Mouse (Mus musculus): Measurements from ENCODE around the gene Cdiptos.

Cdiptos gene

GRCm38 (mm10) chr7:126928384-126929037 lies 47.4 kb downstream of the Cdiptos start, which contains the start of gene Kctd13:
TSS of gene Kctd13 (plus strand) at chr7:126928879.
- DNase-seq (ENCODE audit: low read depth, low spot score), result peak; percentile 90

DNA sequence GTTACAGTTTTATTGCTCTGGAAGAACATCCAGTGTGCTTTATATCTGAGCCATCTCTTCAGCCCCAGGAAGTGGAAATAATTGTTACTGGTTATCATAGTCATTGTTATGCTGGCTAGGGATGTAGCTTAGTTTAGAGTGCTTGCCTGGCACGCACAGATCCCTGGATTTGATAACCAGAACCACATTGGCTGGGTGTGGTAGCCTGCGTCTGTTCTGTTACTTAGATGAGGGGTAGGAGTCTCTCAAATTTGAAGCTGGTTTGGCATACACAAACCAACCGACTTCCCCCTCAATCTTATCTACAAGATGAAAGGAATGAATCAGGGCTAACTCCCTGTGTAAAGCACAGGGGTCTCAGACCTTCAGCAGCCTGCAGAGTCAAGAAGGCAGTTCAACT lies 49.6 kb downstream of the Cdiptos start:
- DNase-seq (ENCODE audit: low read depth, low spot score), result no peak

GRCm38 (mm10) chr7:126923999-126924398 lies 51.9 kb downstream of the Cdiptos start:
- DNase-seq (ENCODE audit: low read depth, low spot score), result no peak

DNA sequence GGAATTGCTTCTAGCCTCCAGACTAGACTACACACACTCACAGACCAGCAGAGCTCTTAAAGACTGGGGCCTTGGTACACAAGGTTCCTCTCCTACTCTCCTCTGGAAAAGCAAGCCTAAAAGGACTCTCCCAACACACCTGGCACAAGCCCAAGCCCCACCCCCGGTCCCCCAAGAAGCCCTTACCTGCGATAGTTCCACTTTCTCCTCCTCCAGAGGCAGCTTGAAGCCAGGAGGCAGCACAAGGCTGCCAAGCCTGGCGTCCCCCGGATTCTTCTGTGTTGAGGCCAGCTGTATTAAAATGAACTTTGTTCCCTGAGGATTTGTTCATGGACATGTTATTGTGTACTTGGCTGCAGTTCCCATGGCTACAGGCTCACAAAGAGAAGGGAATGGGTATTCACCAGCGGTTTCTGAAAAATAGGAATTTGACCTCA lies 53.3 kb downstream of the Cdiptos start, which contains the start of gene Tmem219:
Gene Tmem219 (minus strand): TSS at position 294 of the 437 bp plus-strand sequence.
- no peak for DNase-seq (ENCODE audit: low read depth, low spot score)

Data from embryo, embryonic 11.5 days (tissue).